Mouse (Mus musculus) left cerebral cortex, adult 8-10 months (tissue): Measurements from ENCODE around the gene Hlcs. TPM values are rescaled to one million over a fixed set of nuclear protein-coding genes. Genes with fewer than 3 reads are reported as not detected.

Experiments
- DNase-seq, 2 experiments: peaks; one replicate each; pipeline ENCODE4 v3.0.0; 2022; ENCODE audit warnings: low spot score in 2 of 2
- total RNA-seq, 4 experiments: library from RNA; stranded (reverse); gene quantifications; 2 replicates each; pipeline ENCODE4 v1.2.4; 2022

The Hlcs gene
- total RNA-seq, 4 experiments from 2014 or later, result 18.8 to 22.9 (median 21.6) TPM

DNA sequence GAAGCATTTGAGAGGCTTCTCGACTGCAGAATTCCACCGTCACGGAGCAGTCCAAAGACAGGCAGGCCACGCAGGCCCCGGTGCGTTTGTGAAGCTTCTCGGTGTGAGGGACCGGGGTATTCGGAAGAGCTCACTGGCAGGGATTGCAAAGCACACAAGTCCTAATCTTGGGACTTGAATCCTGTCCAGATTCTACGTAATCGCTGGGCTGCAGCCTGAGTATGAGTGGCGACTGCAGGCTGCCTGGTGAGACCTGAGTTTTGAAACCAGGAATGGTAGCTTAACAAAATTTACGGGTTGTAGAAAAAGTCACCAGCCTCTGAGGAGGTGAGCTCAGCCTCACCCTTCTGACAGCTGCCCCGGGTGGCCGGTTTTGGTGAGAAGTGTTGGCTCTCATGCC lies 64.7 kb downstream of the Hlcs start:
- no peak for DNase-seq

- no peak for DNase-seq
Measured at GRCm38 (mm10) chr16:94246976-94247375, 66.4 kb downstream of the Hlcs start.

DNA sequence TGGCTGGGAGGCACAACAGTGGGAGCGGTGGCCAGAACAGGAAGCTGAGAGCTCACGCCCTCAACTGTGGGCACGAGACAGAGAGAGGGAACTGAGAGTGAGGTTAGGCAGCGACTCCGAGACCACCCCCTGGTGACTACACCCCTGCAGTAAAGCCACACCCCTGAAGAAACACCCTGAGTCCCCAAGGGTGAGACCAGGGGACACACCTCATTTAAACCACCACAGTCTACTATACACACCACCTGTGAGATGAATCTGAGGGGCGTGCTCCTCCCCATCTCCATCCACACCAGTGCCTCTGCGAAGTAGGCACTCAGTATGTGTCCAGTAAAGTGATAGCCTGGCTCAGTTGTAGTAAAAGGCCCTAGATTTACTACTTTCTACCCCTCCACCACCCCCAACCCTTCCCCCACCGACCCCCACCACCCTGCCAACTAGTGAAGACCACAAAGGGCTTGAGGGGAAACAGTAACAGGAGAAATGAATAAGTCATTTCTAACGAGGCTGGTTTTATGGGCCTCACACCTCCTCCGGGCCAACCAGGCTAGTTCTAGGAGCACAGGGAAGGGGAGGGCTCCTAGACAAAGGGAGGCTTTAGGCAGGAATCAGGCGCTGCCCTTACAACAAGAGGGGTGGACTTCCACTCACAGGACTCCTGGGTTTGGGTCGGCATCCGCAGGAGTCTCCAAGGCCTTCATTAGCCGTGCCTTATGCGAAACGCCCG lies 67.2 kb downstream of the Hlcs start:
- no peak for DNase-seq

DNA sequence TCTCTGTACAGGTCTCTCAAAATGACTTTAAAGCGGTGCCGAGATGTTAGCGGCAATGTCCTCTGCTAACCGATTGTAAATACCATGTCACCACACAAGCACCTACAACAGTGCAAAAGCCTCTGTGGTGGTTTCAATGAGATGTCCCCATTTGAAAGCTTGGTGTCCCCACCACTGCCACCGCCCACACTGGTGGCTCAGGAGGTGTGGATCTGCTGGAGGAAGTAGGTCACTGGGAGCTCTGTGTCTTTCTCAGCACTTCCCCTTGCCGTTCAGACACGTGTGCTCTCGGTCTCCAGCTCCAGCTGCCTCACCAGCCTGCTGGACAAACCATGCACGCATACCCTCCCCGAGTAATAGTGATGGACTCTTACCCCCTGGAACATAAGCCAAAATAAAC lies 72.2 kb downstream of the Hlcs start:
- DNase-seq, result no peak

DNA sequence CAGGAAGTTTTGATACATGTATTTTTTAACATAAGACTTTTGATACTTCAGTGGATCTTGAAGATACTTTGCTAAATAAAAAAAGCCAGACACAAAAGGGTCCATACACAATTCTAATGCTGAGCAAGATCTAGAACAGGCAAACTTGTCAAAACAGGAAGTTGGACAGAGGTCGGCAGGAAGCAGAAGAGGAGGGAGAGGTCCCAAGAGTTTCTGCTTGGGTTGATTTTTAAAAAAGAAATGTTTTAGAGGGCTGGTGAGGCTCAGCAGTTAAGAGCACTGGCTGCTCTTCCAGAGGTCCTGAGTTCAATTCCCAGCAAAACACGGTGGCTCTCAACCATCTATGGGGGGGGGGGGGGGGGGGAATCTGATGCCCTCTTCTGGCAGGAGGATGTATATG lies 73.2 kb downstream of the Hlcs start:
- DNase-seq, result no peak

GRCm38 (mm10) chr16:94239567-94239966 lies 73.8 kb downstream of the Hlcs start:
- no peak for DNase-seq

GRCm38 (mm10) chr16:94239146-94239545 lies 74.2 kb downstream of the Hlcs start:
- no peak for DNase-seq

DNA sequence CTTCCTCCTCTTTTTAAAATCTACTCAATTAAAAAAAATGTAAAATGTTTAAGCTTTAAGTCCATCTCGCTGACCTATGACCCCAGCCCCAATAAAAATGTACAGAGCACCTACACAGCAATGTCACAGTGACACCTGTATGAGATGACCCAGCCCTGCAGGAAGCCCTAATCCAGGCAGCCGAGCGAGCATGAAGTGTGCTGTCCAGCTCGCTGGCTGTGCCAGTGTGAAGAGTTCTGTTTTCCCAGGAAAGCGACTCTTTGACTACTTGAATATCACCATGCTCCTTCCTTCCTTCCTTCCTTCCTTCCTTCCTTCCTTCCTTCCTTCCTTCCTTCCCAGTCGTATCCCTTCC lies 76.3 kb downstream of the Hlcs start:
- DNase-seq, result no peak

DNA sequence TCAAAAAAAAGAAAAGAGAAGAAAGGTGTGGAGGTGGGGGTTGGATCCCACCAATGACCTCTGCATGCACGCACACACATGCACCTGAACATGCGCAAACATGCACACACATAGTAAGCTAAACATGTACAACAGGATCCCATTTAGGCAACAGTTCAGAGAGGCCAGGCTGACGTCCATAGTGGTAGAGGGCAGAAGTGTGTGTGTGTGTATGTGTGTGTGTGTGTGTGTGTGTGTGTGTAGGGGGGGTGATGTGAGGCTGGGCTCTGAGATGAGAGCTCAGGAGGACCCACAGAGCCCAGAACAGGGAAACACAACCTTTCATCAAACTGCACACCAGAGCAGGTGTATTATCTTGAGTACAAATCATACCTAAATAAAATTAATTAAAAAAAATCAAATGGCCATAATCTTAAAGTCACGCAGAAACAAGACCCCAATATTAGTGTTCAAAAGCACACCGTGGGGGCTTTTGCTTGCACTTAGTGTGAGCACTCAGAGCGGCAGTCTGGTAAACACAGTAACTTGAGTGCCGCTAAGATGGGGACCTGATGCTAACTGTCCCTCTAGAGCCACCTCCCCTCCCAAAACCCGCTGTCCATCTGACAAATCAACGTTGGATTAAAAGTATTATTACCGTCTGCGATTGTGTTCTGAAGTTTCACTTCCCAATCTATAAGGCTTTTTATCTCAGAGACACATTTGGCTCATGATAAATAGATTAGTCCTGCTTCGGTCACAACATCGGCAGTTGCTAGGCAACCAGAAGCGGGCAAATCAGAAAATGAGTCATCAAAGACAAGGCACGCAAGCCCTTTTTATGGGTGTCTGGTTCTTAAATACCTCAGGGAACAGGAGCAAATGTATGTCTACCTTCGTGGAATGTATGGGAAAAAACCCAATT lies 76.9 kb downstream of the Hlcs start:
- peak in 1 of 2 experiments; percentile 61 for DNase-seq

- DNase-seq, result no peak
Measured at GRCm38 (mm10) chr16:94235718-94236117, 77.7 kb downstream of the Hlcs start.

DNA sequence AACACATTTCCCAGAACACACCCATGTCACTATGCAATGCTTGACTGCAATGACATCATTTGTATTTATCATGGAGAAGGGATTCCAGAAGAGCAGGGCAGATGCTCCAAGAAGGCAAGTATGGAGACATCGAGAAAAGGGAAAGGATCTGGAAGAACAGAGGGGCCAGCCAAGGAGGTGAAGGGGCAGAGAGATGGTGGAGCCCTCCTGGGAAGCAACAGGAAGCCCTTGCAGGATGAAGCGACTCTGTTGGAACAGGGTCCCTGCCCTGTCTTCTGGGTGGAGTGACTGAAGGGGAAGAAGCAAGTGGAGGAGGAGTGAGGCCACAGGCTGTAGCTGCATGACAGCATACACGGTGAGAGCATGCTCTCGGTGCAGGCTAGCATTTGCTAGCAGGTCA lies 79.2 kb downstream of the Hlcs start:
- no peak for DNase-seq

GRCm38 (mm10) chr16:94230909-94231575 lies 82.3 kb downstream of the Hlcs start:
- no peak for DNase-seq

- DNase-seq, result no peak
Measured at GRCm38 (mm10) chr16:94230499-94230898, 82.9 kb downstream of the Hlcs start.

- no peak for DNase-seq
Measured at GRCm38 (mm10) chr16:94229890-94230289, 83.5 kb downstream of the Hlcs start.

- DNase-seq, result no peak
Measured at GRCm38 (mm10) chr16:94228858-94229555, 84.4 kb downstream of the Hlcs start.

DNA sequence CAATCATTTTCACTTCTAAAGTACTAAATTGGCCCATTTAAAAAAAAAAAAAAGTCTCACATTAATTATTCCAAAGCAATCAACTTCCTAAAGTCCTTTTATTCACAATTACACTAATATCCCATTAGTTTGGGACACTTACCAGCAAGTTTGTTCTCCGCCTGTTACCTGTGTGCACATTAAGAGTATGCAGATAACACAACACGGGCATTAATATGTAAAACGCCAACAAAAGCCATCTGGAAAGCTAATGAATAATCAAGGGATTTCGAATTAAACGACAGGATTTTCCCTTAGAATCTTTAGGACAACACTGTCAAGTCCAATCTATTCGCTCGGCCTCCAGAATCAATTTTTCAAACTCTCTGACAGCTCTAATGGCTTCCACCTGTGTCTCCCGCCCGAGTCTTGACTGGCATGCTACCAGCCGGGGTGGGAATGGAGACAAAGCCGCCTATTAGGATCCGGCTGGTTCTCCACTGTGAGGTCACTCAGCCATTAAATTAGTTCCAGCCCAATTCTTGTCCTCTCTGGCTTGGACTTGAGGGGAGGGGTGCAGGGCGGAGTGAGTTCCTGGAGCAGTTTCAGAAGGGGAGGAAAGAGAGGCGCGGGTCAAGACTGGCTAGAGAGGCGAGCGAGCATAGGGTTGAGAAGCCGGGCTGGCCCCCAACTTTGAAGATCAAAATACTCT lies 85.9 kb downstream of the Hlcs start:
- peak in 1 of 2 experiments; percentile 33 for DNase-seq

GRCm38 (mm10) chr16:94223363-94223720 lies 90.0 kb downstream of the Hlcs start:
- DNase-seq, result no peak

- DNase-seq, result no peak
Measured at GRCm38 (mm10) chr16:94222646-94223362, 90.6 kb downstream of the Hlcs start.

- DNase-seq, result no peak
Measured at GRCm38 (mm10) chr16:94210689-94211357, 102.5 kb downstream of the Hlcs start.

- DNase-seq, result peak in 1 of 2 experiments; percentile 72
Measured at GRCm38 (mm10) chr16:94209626-94210025, 103.7 kb downstream of the Hlcs start.
